Mouse (Mus musculus) E14TG2a.4 (cell line): ENCODE measurements around the gene Xpo4.
A peak's percentile ranks its signal among the peaks of the same experiment; 100 is the strongest.

Source experiments
- H3K27me3 ChIP-seq: 2 replicates; pipeline ENCODE4 v1.6.1; 2014; ENCODE audit warnings: low read length, control low read depth; ENCODE audit not compliant: insufficient read depth
- H3K36me3 ChIP-seq: 2 replicates; pipeline ENCODE4 v1.6.1; 2014; ENCODE audit warnings: low read length, control low read depth; ENCODE audit not compliant: insufficient read depth
- H3K4me1 ChIP-seq: replicated peaks from 2 replicates; pipeline ENCODE4 v1.6.1; 2014; ENCODE audit warnings: low read depth, low read length, control low read depth
- H3K4me3 ChIP-seq: replicated peaks from 2 replicates; pipeline ENCODE4 v1.5.1; 2014; ENCODE audit warnings: mild to moderate bottlenecking, low read length
- H3K9me3 ChIP-seq: 2 replicates; pipeline ENCODE4 v1.6.1; 2014; ENCODE audit warnings: low read length, control low read depth
- CTCF ChIP-seq: conservative IDR thresholded peaks from 2 replicates; pipeline ENCODE4 v1.5.1; 2014; ENCODE audit warnings: low read length
- NANOG ChIP-seq: IDR thresholded peaks from 2 replicates; pipeline ENCODE4 v1.6.1; 2014; ENCODE audit warnings: borderline replicate concordance, low read length, mixed read lengths
- POU5F1 ChIP-seq: IDR thresholded peaks from 2 replicates; pipeline ENCODE4 v1.6.1; 2014; ENCODE audit warnings: low read length, borderline replicate concordance

Xpo4 gene

GRCm38 (mm10) chr14:57705075-57705474 is 39.8 kb upstream of the Xpo4 start:
- Histone ChIP-seq H3K27me3 (peaks cover 45% of the 10 kb centered on the region), H3K9me3 (no peaks in the 10 kb centered on the region), H3K36me3 (no peaks in the 10 kb centered on the region), H3K4me3 (no peak overlapping the region), H3K4me1 (peaks cover 52% of the 10 kb centered on the region)
- no peak for TF ChIP-seq CTCF
- no peak for TF ChIP-seq POU5F1
- no peak for TF ChIP-seq NANOG

DNA sequence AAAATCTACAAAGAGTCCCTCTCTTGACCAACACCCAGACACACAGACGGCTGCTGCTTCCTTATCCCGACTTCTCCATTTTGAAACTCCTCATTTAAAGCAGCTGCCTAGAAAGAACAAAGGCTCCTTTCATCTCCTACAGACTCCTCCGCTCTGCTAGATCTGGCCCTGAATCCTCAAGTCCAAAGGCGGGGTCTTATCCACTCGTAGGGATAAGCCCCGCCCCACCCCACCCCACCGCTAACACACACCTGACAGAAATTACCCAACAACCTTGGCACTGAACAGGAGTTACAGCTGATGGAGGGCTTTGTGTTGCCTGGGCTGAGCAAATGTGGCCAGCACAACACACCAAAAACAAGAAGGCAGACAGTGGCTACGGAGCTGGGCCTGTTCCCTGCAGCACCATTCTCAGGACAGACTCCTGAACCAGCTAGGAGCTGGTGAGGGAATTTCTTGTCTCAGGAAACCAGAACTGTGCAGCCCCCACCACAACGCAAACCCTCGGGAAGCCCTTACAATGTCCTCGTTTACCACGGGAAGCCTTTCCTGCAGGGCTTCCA is 36.8 kb upstream of the Xpo4 start:
- TF ChIP-seq NANOG (no peak), POU5F1 (no peak), CTCF (no peak)
- H3K4me1 ChIP-seq, result peaks cover 37% of the 10 kb centered on the region
- H3K36me3 ChIP-seq, result no peaks in the 10 kb centered on the region

GRCm38 (mm10) chr14:57699461-57699970 is 34.3 kb upstream of the Xpo4 start:
- no peak for TF ChIP-seq POU5F1
- no peak for TF ChIP-seq CTCF
- no peak for TF ChIP-seq NANOG
- peak overlapping the region; percentile 77 for H3K4me3 ChIP-seq
- peaks cover 46% of the 10 kb centered on the region for H3K27me3 ChIP-seq
- H3K9me3 ChIP-seq, result no peaks in the 10 kb centered on the region
- H3K36me3 ChIP-seq, result no peaks in the 10 kb centered on the region
- H3K4me1 ChIP-seq, result peaks cover 56% of the 10 kb centered on the region

More for the DNA sequence above, 36.8 kb upstream of the Xpo4 start:
- no peaks in the 10 kb centered on the region for H3K9me3 ChIP-seq
- H3K27me3 ChIP-seq, result peaks cover 58% of the 10 kb centered on the region
- H3K4me3 ChIP-seq, result no peak overlapping the region

DNA sequence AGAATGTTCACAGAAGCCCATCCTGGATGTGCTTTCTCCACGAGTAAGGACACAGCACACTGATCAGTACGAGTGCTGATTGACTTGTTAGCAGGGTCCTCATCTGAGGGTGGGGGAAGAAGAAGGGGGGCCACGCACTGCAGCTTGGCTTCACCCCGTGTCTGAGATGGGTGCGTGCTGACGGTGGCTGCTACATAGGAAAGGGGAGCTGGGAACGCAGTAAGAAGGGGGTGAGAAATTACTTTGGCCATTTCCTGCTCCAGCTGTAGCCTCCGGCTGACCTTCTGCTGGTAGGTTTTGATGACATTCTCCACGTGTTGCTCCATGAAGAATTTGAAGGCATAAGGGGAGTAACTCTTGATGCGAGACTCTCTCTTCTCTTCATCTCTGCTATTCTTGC is 33.8 kb upstream of the Xpo4 start:
- Histone ChIP-seq H3K4me3 (peak overlapping the region; percentile 77), H3K4me1 (peaks cover 61% of the 10 kb centered on the region), H3K27me3 (peaks cover 45% of the 10 kb centered on the region), H3K9me3 (no peaks in the 10 kb centered on the region), H3K36me3 (no peaks in the 10 kb centered on the region)
- TF ChIP-seq CTCF (no peak), NANOG (no peak), POU5F1 (no peak)

GRCm38 (mm10) chr14:57696066-57696465 is 30.8 kb upstream of the Xpo4 start:
- no peaks in the 10 kb centered on the region for H3K9me3 ChIP-seq
- peak overlapping the region; percentile 24 for H3K4me3 ChIP-seq
- no peaks in the 10 kb centered on the region for H3K36me3 ChIP-seq
- peaks cover 72% of the 10 kb centered on the region for H3K4me1 ChIP-seq
- H3K27me3 ChIP-seq, result peaks cover 43% of the 10 kb centered on the region
- TF ChIP-seq NANOG (no peak), CTCF (no peak), POU5F1 (no peak)

GRCm38 (mm10) chr14:57695550-57695949 is 30.3 kb upstream of the Xpo4 start:
- no peaks in the 10 kb centered on the region for H3K9me3 ChIP-seq
- peaks cover 74% of the 10 kb centered on the region for H3K4me1 ChIP-seq

GRCm38 (mm10) chr14:57694246-57694645 is 29.0 kb upstream of the Xpo4 start:
- peaks cover 61% of the 10 kb centered on the region for H3K4me1 ChIP-seq
- peak overlapping the region; percentile 60 for H3K4me3 ChIP-seq

More at GRCm38 (mm10) chr14:57695550-57695949, 30.3 kb upstream of the Xpo4 start:
- Histone ChIP-seq H3K36me3 (no peaks in the 10 kb centered on the region), H3K27me3 (peaks cover 41% of the 10 kb centered on the region), H3K4me3 (peak overlapping the region; percentile 24; the same call in 1 of the 2 replicates)
- peak; percentile 59 for TF ChIP-seq CTCF
- no peak for TF ChIP-seq NANOG
- TF ChIP-seq POU5F1, result no peak

DNA sequence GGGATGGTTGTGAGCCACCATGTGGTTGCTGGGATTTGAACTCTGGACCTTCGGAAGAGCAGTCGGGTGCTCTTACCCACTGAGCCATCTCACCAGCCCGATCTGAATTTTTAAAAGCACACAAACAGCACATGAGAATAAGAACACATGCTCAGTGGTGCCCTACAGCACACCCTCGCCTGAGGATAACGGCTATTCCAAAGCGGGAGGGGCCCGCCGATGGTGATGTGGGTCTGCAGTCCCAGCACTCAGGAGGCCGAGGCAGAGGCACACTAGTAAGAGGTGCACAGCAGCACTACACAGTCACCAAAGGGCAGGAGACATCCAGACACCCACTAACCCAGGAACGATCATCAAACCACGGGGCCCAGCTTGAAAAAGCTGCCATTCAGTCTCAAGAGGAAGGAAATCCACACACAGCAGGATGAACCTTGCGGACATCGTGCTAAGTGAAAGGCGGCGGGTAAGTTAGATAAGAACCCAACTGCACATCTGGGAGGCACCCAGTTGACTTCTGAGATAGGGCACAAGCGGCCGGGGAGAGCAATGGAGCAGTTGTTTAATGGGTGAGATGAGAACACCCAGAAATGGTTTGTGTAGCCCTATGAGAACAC is 27.4 kb upstream of the Xpo4 start:
- H3K9me3 ChIP-seq, result no peaks in the 10 kb centered on the region
- H3K4me3 ChIP-seq, result peak overlapping the region; percentile 37
- H3K36me3 ChIP-seq, result no peaks in the 10 kb centered on the region
- TF ChIP-seq NANOG, result no peak
- TF ChIP-seq POU5F1, result no peak
- no peak for TF ChIP-seq CTCF
- peaks cover 57% of the 10 kb centered on the region for H3K4me1 ChIP-seq
- H3K27me3 ChIP-seq, result peaks cover 19% of the 10 kb centered on the region

More at GRCm38 (mm10) chr14:57694246-57694645, 29.0 kb upstream of the Xpo4 start:
- peaks cover 28% of the 10 kb centered on the region for H3K27me3 ChIP-seq
- no peak for TF ChIP-seq NANOG
- no peak for TF ChIP-seq POU5F1
- no peak for TF ChIP-seq CTCF
- no peaks in the 10 kb centered on the region for H3K9me3 ChIP-seq
- H3K36me3 ChIP-seq, result no peaks in the 10 kb centered on the region

GRCm38 (mm10) chr14:57691316-57691715 is 26.1 kb upstream of the Xpo4 start:
- no peak for TF ChIP-seq CTCF
- TF ChIP-seq NANOG, result no peak
- TF ChIP-seq POU5F1, result no peak
- H3K27me3 ChIP-seq, result peaks cover 13% of the 10 kb centered on the region
- H3K9me3 ChIP-seq, result peaks cover under 1% of the 10 kb centered on the region; the same call in 1 of the 2 replicates
- peak overlapping the region; percentile 66 for H3K4me3 ChIP-seq
- H3K4me1 ChIP-seq, result peaks cover 48% of the 10 kb centered on the region
- H3K36me3 ChIP-seq, result no peaks in the 10 kb centered on the region
